Mouse (Mus musculus): Measurements from ENCODE around the gene Olfr1277. TPM values are rescaled to one million over a fixed set of nuclear protein-coding genes. Genes with fewer than 3 reads are reported as not detected.

Olfr1277 gene
- not detected for polyA plus RNA-seq (2014; fragmentation: Illumina TruSeq; extraction: RNeasy Lipid Tissue Mini Kit (QIAGEN cat#74804); ENCODE audit: low read depth, low replicate concordance)

DNA sequence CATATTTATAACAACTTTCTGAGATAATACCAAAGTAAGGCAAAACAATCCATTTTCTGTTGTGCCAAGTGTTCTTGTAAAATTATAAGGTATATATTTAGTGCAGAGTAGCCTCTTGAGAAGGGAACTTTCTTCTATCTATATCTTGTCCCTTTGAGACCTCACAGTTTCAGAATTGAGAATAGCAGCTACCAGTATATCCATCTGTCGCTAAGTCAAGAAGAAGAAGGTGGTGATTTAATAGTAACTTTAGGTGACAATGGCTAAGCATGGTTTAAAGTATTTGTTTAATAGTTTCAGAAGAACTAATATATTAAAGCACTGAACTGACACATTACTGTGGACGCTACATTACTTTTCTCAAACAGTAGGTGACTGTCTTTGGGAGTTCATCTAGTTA lies at the start of gene Olfr1277:
Gene Olfr1277 (minus strand): TSS at position 101 of the 400 bp plus-strand sequence.

DNA sequence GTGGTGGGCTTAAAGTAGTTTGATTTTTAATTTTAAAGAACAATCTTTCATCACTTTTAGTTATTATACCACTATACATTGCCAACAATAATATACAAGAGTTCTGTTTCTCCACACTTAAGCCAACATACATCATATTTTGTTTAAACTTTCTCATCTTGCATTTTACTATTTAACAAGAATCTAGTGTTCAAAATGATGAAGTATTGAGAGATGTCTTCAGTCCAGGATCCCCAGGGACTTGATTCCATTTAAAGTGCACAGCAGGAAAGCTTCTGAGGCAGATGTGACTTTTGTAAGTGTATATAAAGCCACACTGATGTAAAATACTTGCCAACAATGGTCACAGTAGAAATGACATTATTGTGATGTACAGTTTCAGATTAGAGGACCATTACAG lies 39.8 kb upstream of the Olfr1277 start, which contains the start of gene Olfr1280:
Gene Olfr1280 (plus strand): TSS at position 301 of the 400 bp plus-strand sequence.

DNA sequence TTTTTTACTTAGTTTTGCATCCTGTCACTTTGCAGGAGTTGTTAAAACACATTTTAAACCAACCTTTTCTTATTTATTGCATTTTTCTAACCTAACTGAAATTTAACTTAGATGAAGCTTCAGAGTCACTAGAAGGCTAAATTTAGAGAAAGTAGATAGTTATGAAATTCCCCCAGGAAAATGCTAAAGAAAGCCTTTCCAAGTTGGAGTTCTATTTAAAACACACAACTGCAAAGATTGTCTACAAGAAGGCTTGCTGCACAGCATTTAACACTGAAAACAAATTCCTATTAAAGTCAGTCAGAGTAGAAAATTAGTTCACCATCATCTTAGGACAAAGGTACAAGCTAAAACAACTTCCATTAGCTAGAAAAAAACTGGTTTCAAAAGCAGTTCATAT lies 26.5 kb upstream of the Olfr1277 start, which contains the start of gene Olfr1279:
Gene Olfr1279 (plus strand): TSS at position 262 of the 400 bp plus-strand sequence.

DNA sequence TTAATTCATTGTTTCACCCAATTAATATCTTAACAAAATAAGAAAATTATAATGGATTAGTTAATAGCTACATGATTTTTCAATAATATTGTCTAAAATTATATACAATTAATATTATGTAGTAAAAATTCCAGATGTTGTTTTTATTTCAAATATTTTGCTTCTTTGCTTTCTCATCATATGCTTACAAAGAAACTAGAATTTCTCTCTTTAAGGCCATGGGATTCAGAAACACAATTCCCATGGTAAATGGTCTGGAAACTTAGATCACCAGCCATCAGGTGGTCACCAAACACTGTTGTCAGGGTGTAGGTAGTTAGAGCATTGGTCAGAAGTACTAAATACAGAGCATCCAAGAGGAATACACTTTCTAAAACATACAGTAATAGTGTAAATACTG lies 15.9 kb upstream of the Olfr1277 start, which contains the start of gene Olfr1278:
Gene Olfr1278 (plus strand): TSS at position 301 of the 400 bp plus-strand sequence.

DNA sequence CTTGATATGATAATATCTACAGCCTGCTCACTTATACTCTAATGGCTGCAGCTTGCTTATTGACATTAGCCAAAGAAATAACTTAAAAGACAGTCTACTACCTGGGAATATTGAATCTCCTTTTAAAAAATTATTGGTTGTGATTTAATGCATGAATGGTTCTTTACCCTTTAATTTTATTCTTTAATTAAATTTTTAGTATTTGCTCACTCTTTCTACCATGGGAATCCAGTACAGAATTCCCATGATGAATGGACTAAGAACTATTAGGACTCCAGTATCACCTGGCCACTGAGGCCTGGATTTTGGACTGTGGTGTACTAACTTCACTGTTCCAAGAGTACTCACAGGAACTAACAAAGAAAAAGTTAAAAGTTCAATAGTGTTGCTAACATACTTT lies 19.7 kb downstream of the Olfr1277 start, which contains the start of gene Olfr1276:
Gene Olfr1276 (plus strand): TSS at position 301 of the 400 bp plus-strand sequence.

GRCm38 (mm10) chr2:111235186-111235585 lies 38.7 kb downstream of the Olfr1277 start, which contains the start of gene Olfr1275:
Gene Olfr1275 (minus strand): TSS chr2:111235286.

GRCm38 (mm10) chr2:111229502-111229901 lies 44.4 kb downstream of the Olfr1277 start, which contains the start of gene 4930430A15Rik:
Gene 4930430A15Rik (minus strand): TSS chr2:111229602.

Other genes with a start within 250 kb of the Olfr1277 start
- not detected for gene Gm13941, start 168.1 kb downstream of the Olfr1277 start, polyA plus RNA-seq (2014; fragmentation: Illumina TruSeq; extraction: RNeasy Lipid Tissue Mini Kit (QIAGEN cat#74804); ENCODE audit: low read depth, low replicate concordance)
- gene Gm15130, start 121.2 kb downstream of the Olfr1277 start, polyA plus RNA-seq (2014; fragmentation: Illumina TruSeq; extraction: RNeasy Lipid Tissue Mini Kit (QIAGEN cat#74804); ENCODE audit: low read depth, low replicate concordance): not detected
- gene 4930430A15Rik, start 44.5 kb downstream of the Olfr1277 start, polyA plus RNA-seq (2014; fragmentation: Illumina TruSeq; extraction: RNeasy Lipid Tissue Mini Kit (QIAGEN cat#74804); ENCODE audit: low read depth, low replicate concordance): not detected
- gene Olfr1275, start 38.8 kb downstream of the Olfr1277 start, polyA plus RNA-seq (2014; fragmentation: Illumina TruSeq; extraction: RNeasy Lipid Tissue Mini Kit (QIAGEN cat#74804); ENCODE audit: low read depth, low replicate concordance): not detected
- gene Olfr1276, start 19.6 kb downstream of the Olfr1277 start, polyA plus RNA-seq (2014; fragmentation: Illumina TruSeq; extraction: RNeasy Lipid Tissue Mini Kit (QIAGEN cat#74804); ENCODE audit: low read depth, low replicate concordance): not detected
- gene Olfr1278, start 16.0 kb upstream of the Olfr1277 start, polyA plus RNA-seq (2014; fragmentation: Illumina TruSeq; extraction: RNeasy Lipid Tissue Mini Kit (QIAGEN cat#74804); ENCODE audit: low read depth, low replicate concordance): not detected
- gene Olfr1279, start 26.5 kb upstream of the Olfr1277 start, polyA plus RNA-seq (2014; fragmentation: Illumina TruSeq; extraction: RNeasy Lipid Tissue Mini Kit (QIAGEN cat#74804); ENCODE audit: low read depth, low replicate concordance): not detected
- not detected for gene Olfr1280, start 39.9 kb upstream of the Olfr1277 start, polyA plus RNA-seq (2014; fragmentation: Illumina TruSeq; extraction: RNeasy Lipid Tissue Mini Kit (QIAGEN cat#74804); ENCODE audit: low read depth, low replicate concordance)
- gene Olfr1281, start 52.4 kb upstream of the Olfr1277 start, polyA plus RNA-seq (2014; fragmentation: Illumina TruSeq; extraction: RNeasy Lipid Tissue Mini Kit (QIAGEN cat#74804); ENCODE audit: low read depth, low replicate concordance): not detected
- not detected for gene Olfr1282, start 62.0 kb upstream of the Olfr1277 start, polyA plus RNA-seq (2014; fragmentation: Illumina TruSeq; extraction: RNeasy Lipid Tissue Mini Kit (QIAGEN cat#74804); ENCODE audit: low read depth, low replicate concordance)
- not detected for gene Olfr1283, start 92.7 kb upstream of the Olfr1277 start, polyA plus RNA-seq (2014; fragmentation: Illumina TruSeq; extraction: RNeasy Lipid Tissue Mini Kit (QIAGEN cat#74804); ENCODE audit: low read depth, low replicate concordance)
- not detected for gene Olfr1284, start 101.4 kb upstream of the Olfr1277 start, polyA plus RNA-seq (2014; fragmentation: Illumina TruSeq; extraction: RNeasy Lipid Tissue Mini Kit (QIAGEN cat#74804); ENCODE audit: low read depth, low replicate concordance)
- gene Olfr1286, start 149.0 kb upstream of the Olfr1277 start, polyA plus RNA-seq (2014; fragmentation: Illumina TruSeq; extraction: RNeasy Lipid Tissue Mini Kit (QIAGEN cat#74804); ENCODE audit: low read depth, low replicate concordance): not detected
- gene Olfr1287, start 175.0 kb upstream of the Olfr1277 start, polyA plus RNA-seq (2014; fragmentation: Illumina TruSeq; extraction: RNeasy Lipid Tissue Mini Kit (QIAGEN cat#74804); ENCODE audit: low read depth, low replicate concordance): not detected
- gene Olfr1288, start 200.0 kb upstream of the Olfr1277 start, polyA plus RNA-seq (2014; fragmentation: Illumina TruSeq; extraction: RNeasy Lipid Tissue Mini Kit (QIAGEN cat#74804); ENCODE audit: low read depth, low replicate concordance): not detected
- gene Olfr1289, start 206.7 kb upstream of the Olfr1277 start, polyA plus RNA-seq (2014; fragmentation: Illumina TruSeq; extraction: RNeasy Lipid Tissue Mini Kit (QIAGEN cat#74804); ENCODE audit: low read depth, low replicate concordance): not detected
- not detected for gene Olfr1290, start 219.7 kb upstream of the Olfr1277 start, polyA plus RNA-seq (2014; fragmentation: Illumina TruSeq; extraction: RNeasy Lipid Tissue Mini Kit (QIAGEN cat#74804); ENCODE audit: low read depth, low replicate concordance)
- gene Olfr1291-ps1, start 223.1 kb upstream of the Olfr1277 start, polyA plus RNA-seq (2014; fragmentation: Illumina TruSeq; extraction: RNeasy Lipid Tissue Mini Kit (QIAGEN cat#74804); ENCODE audit: low read depth, low replicate concordance): not detected

All from kidney, adult 10 weeks (tissue).